Mouse (Mus musculus) megakaryocyte, embryonic 14.5 days (primary cell): ENCODE results near the gene Cdc26.

Source experiments
- FLI1 ChIP-seq: IDR thresholded peaks from 2 replicates; pipeline ENCODE4 v1.6.1; 2012; ENCODE audit warnings: low read length, inconsistent platforms, mixed read lengths
- GATA1 ChIP-seq: IDR thresholded peaks from 3 replicates; pipeline ENCODE4 v1.6.1; 2012; ENCODE audit warnings: mixed read lengths, low read length, inconsistent platforms, borderline replicate concordance

GRCm38 (mm10) chr4:62430678-62431077 lies 22.2 kb upstream of the Cdc26 start:
- TF ChIP-seq GATA1 (no peak), FLI1 (no peak)
